Mouse (Mus musculus): ENCODE data around the gene Ubap1. TPM values are rescaled to one million over a fixed set of nuclear protein-coding genes. Genes with fewer than 3 reads are reported as not detected.

Ubap1 gene
- polyA plus RNA-seq (2017; shearing (Covaris generic)) = 86.8 TPM

GRCm38 (mm10) chr4:41348584-41349198 lies at the start of gene Ubap1:
Gene Ubap1 (plus strand): TSS chr4:41348996.

GRCm38 (mm10) chr4:41314141-41315129 lies 34.4 kb upstream of the Ubap1 start, which contains the start of gene Dcaf12:
Gene Dcaf12 (minus strand): TSS chr4:41314889.

Other genes starting within 250 kb of the Ubap1 start
- gene Nol6, start 224.5 kb upstream of the Ubap1 start, polyA plus RNA-seq (2017; shearing (Covaris generic)) = 54.4 TPM
- gene Ube2r2, start 213.3 kb upstream of the Ubap1 start, polyA plus RNA-seq (2017; shearing (Covaris generic)) = 26.1 TPM
- gene Ubap2, start 73.9 kb upstream of the Ubap1 start, polyA plus RNA-seq (2017; shearing (Covaris generic)) = 51.7 TPM
- gene Dcaf12, start 34.1 kb upstream of the Ubap1 start, polyA plus RNA-seq (2017; shearing (Covaris generic)) = 64.4 TPM
- gene Kif24, start 115.9 kb downstream of the Ubap1 start, polyA plus RNA-seq (2017; shearing (Covaris generic)) = 1.2 TPM
- 22.1 TPM for gene Nudt2, start 116.2 kb downstream of the Ubap1 start, polyA plus RNA-seq (2017; shearing (Covaris generic))
- 0.06 TPM for gene AI464131, start 154.1 kb downstream of the Ubap1 start, polyA plus RNA-seq (2017; shearing (Covaris generic))
- not detected for gene 1110017D15Rik, start 168.3 kb downstream of the Ubap1 start, polyA plus RNA-seq (2017; shearing (Covaris generic))
- 1.6 TPM for gene Fam219a, start 220.5 kb downstream of the Ubap1 start, polyA plus RNA-seq (2017; shearing (Covaris generic))
- gene Dnaic1, start 220.8 kb downstream of the Ubap1 start, polyA plus RNA-seq (2017; shearing (Covaris generic)) = not detected

Data from activated CD4-positive, CD25-positive, alpha-beta regulatory T cell, adult 9 weeks (primary cell).